Mouse (Mus musculus) gastrocnemius, adult 18-20 months (tissue): ENCODE results near the gene Mrpl52. TPM values are rescaled to one million over a fixed set of nuclear protein-coding genes. Genes with fewer than 3 reads are reported as not detected.

Source experiments
- DNase-seq: peaks from one replicate; pipeline ENCODE4 v3.0.0; 2021; ENCODE audit warnings: low spot score
- total RNA-seq, 2 experiments: library from RNA; stranded (reverse); gene quantifications; 2 replicates each; pipeline ENCODE4 v1.2.3; 2021

Gene Mrpl52
- total RNA-seq, 2 experiments from 2014 or later = 100.0 to 110 TPM

- DNase-seq = peak; percentile 21
These were observed 16.5 kb upstream of the Mrpl52 start for GRCm38 (mm10) chr14:54409980-54410810.

GRCm38 (mm10) chr14:54412000-54412576 is 14.6 kb upstream of the Mrpl52 start:
- DNase-seq = no peak

DNA sequence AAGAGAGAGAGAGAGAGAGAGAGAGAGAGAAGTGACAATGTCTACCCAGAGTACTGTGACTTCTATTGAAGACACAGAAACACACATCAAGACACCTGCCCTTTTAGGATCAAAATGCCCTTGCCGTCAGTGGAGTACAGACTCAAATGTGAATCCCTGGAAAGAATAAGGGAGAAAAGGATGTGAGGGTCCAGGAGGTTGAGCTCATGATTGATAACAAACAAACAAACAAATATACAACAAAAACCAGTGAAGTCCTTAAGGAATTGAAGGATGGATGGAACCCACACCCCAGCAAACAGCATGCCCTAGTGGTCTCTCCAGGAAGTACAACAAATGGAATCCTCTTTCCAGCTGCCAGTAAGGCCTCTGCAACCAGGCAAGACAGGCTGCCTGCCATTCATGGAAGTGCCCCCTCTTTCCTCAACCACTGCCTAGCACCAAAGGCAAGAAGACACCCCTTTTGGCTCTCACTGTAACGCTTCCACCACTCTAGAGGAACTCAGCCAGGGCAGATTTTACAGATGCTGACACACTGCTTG is 14.0 kb upstream of the Mrpl52 start:
- peak; percentile 61 for DNase-seq

DNA sequence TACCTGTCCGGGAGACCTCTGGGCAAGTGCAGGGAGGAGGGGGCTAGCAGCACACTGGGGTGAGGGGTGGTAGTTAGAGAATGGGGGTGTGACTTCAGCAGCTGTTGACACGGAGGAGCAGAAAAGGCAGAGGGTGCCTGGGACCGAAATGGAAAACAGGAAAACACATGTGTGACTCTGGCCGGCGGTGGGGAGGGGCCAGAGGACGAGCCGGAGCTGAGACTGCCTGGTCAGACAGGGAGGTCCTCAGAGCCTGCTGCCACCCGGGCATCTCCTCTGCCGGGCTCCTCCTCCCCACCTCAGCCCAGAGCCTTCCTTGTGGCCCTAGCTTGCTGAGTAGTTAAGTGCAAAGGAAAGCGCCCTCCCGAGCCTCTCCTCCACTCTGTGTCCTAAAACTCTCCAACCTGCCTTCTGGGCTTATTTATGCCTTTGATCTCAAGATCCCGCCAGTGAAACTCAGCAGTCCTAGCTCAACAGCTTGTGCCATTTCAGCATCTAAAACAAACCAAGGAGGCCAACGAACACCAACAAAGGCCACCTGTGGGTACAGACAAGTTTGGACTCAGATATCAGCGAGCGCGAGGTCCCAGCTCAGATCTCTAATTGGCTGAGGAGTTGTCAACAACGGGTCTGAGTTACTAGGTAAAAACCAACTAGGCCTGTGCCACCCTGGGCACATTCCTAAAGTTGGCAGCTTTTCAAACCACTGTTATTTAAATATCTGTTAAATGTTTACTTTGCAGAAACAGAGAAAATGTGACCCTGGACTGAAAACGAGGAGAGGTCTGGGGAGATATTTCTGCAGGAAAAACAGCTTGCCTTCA is 12.6 kb upstream of the Mrpl52 start:
- no peak for DNase-seq

DNA sequence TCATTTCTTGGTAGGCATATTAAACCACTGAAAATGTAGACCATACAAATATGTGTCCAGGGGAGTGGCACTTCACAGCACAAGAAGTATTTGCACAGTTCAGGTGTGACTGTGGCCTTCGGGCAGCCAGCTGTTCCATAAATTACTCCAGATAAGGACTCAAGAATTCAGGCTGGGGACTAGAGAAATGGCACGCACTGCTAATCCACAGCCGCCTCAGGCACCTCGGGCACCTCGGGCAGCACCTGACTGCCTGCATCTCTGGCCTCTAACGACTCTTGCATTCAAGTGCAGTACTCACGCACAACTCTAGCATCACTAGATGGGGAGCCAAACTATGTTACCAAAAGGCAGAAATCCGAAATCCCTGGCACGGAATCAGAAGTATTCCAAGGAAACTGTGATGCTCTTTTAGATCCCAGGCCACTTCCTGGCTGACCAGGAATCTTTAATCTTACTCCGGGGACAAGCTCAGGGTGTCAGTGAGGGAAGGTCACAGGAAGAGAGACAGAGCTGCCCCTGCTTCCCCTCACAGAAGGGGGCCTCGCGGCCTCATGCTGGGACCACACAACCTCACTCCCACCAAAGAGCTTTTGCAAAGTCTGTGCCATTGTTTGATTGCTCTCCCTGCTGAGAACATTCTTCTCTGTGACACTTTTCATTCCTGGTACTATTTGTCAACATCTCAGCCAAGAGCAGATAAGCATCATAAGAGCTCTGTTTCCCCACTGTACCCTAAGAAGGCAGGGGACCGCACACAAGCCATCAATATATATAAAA is 11.3 kb upstream of the Mrpl52 start:
- no peak for DNase-seq

- no peak for DNase-seq
These were observed 10.4 kb upstream of the Mrpl52 start for GRCm38 (mm10) chr14:54416229-54416775.

GRCm38 (mm10) chr14:54416830-54417229 is 9.9 kb upstream of the Mrpl52 start:
- no peak for DNase-seq

DNA sequence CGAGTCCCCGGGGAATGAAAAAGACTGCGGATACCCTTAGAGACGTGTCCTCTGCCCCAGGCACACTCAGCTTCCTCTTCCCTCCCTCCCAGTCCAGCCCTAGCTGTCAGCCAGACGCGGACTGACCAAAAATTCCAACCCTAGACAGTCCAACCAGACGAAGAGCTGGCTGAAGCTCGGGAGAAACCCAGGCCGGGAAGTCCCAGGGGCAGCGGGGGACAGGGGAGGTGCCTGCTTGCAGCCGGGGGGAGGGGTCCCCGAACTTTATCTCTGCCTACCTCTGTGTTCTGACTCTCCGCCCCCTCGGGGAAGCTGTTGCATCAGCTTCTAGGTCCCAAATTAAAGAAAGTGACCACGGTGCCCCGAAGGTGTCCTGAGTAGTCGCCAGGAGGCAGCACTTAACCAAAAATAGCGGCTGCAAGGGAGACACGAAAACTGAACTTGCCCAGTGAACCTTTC is 9.1 kb upstream of the Mrpl52 start, which contains the start of gene Slc7a7:
Gene Slc7a7, minus strand, starts transcription at position 158 of the 459 bp plus-strand sequence.
- DNase-seq = no peak

DNA sequence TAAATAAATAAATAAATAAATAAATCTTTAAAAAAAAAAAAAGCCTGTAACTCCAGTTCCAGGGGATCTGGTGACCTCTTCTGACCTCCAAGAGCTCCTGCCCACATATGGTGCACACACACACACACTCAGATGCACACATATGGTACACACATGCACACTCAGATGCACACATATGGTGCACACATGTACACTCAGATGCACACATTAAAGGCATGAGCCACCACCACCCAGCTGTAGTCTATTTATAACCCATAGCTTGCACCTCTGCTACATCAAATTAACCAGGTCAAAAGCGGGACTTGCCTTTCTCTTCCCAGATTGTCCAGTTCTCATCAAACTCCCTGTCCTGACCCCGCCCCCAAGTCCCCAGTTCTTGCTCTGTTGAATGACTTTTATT is 5.7 kb upstream of the Mrpl52 start:
- DNase-seq = no peak

DNA sequence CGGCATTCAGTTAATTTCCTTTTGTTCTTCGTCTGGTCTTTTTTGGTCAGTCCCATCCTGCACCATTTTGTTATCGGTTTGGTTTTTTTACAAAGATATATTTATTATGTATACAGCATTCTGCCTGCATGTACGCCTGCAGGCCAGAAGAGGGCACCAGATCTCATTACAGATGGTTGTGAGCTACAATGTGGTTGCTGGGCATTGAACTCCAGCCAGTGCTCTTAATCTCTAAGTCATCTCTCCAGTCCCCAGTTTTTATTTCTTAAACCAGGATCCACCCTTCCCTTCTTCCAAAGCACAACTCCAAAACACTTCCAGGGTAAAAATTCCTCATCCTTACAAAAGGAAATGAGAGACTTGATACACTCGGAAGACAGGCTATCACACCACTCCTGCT is 3.3 kb upstream of the Mrpl52 start:
- no peak for DNase-seq

- DNase-seq = no peak
These were observed 2.1 kb upstream of the Mrpl52 start for GRCm38 (mm10) chr14:54424634-54425033.

DNA sequence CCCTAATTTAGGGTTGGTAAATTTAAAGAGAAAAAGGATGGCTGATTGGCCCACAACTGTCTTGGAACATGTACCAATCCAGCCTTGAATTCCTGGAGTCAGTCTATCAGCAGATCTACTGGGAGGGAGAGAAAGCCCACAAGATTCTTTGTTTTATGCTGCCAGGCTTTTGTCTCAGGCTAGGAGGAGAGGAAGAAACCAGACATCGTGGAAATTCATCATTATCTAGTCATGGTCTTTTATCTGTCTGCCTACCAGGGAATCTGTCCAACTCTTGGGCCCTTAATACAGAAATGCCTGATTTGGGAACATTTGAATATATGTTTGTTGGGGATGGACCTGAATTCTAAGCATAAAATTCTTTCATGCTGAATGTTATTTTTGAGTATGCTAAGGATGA is 1.2 kb upstream of the Mrpl52 start:
- DNase-seq = no peak

- DNase-seq = no peak
These were observed 563 bp upstream of the Mrpl52 start for GRCm38 (mm10) chr14:54426003-54426688.

DNA sequence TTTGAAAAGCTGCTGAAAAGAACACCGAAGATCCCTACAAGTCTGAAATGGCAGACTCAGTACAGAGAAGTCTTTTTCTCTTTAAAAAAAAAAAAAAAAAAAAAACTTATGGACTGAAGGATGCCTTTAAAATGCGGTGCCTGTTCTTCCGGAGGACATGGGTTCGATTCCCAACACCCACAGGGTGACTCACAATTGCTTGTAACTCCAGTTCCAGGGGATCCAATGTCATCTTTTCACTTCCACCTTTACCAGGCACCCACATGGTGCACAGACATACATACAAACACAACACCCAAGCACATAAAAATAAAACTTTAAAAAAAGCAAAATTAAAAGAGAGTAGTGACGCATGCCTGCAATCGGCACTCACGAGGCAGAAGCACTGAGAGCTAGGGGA is 987 bp downstream of the Mrpl52 start:
- no peak for DNase-seq

DNA sequence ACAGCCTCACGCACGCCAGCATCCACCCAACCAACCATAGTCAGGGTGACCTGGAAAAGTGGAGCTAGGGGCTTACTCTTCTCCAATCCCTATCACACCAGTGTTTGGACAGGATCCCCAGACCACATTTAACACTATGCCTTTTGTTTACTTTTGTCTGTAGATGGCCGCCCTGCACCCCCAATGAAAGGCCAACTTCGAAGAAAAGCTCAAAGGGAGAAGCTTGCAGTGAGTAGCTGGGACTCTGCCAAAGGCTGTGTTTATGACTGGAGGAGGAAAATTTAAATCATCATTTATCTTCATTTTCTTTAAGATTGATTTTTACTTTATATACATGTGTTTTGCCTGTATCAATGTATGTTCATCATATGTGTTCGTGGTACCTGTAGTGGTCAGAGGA is 1.7 kb downstream of the Mrpl52 start:
- DNase-seq = no peak

DNA sequence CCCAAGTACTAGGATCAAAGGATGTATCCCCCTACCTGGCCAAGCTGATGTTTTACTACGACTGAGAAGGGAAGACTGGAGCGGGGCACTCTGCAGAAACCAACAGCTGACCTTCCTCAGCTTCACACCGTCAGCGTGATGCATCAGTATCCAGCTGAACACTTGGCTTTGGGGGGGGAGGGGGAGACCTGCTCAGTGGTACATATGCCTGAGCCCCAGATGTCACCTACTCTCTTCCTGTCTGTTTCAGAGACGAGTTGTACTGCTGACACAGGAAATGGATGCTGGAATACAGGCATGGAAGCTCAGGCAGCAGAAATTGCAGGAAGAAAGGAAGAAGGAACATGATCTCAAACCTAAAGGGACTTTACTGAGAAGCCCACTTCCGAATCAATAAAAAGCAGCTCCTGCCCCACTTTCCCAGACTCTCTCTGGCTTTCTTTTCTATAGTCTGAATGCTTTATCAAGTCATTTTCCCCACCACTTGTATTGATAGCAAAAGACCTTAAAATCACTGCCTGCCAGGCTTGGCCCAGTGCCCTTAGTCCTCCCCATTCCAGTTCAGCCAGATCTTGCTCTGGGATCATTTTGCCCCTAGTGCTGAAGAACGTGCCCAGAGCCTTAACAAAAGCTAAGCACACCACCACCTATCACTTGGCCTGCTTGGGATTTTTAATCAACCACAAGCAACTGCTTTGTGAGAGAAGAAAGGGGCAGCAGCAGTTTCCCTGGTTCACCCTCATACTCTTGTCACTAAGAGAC is 2.8 kb downstream of the Mrpl52 start:
- no peak for DNase-seq

GRCm38 (mm10) chr14:54430406-54431145 is 3.9 kb downstream of the Mrpl52 start:
- DNase-seq = no peak

GRCm38 (mm10) chr14:54431334-54432077 is 4.8 kb downstream of the Mrpl52 start, which contains the start of gene Mmp14:
Gene Mmp14, plus strand, starts transcription at chr14:54431612.
- DNase-seq = peak; percentile 68
